Mouse (Mus musculus): ENCODE data around the gene Pigz. TPM values are rescaled to one million over a fixed set of nuclear protein-coding genes. Genes with fewer than 3 reads are reported as not detected.

The Pigz gene
- 1.0 and 1.2 TPM in 2 replicates for polyA plus RNA-seq (2016; fragmentation: Nextera tagmentation; extraction: Ambion mirVana)

GRCm38 (mm10) chr16:31933751-31934549 lies at the start of gene Pigz:
TSS of gene Pigz (plus strand) at chr16:31933851.
- H3K27me3 ChIP-seq (ENCODE audit: low read depth, poor library complexity, severe bottlenecking) = peaks cover 79% of the 10 kb centered on the region
- no peaks in the 10 kb centered on the region for H3K36me3 ChIP-seq
- 6% methylated on average over 42 of the region's 42 CpGs for WGBS
- no peaks in the 10 kb centered on the region for H3K9me3 ChIP-seq (replicated peaks)
- peak; percentile 60 for DNase-seq (ENCODE audit: low spot score)
- peak within 1 kb of the TSS; percentile 77 for H3K27ac ChIP-seq
- peak within 1 kb of the TSS; percentile 57 for H3K4me3 ChIP-seq
- peaks cover 23% of the 10 kb centered on the region for H3K4me1 ChIP-seq

GRCm38 (mm10) chr16:31883902-31884301 lies 49.7 kb upstream of the Pigz start:
- 5% methylated on average over 6 of the region's 6 CpGs for WGBS
- Histone ChIP-seq H3K27me3 (ENCODE audit: low read depth, poor library complexity, severe bottlenecking) (peaks cover 59% of the 10 kb centered on the region), H3K9me3 (replicated peaks) (no peaks in the 10 kb centered on the region), H3K36me3 (no peaks in the 10 kb centered on the region), H3K4me1 (peaks cover 28% of the 10 kb centered on the region), H3K4me3 (peak overlapping the region; percentile 26), H3K27ac (no peak overlapping the region; the same call in 1 of the 2 replicates)
- DNase-seq (ENCODE audit: low spot score) = peak; percentile 50

GRCm38 (mm10) chr16:31890907-31891306 lies 42.7 kb upstream of the Pigz start:
- H3K9me3 ChIP-seq (replicated peaks) = no peaks in the 10 kb centered on the region
- peaks cover 16% of the 10 kb centered on the region for H3K4me1 ChIP-seq
- 86% methylated on average over 7 of the region's 7 CpGs for WGBS
- no peaks in the 10 kb centered on the region for H3K36me3 ChIP-seq
- H3K27ac ChIP-seq = no peak overlapping the region
- no peak overlapping the region for H3K4me3 ChIP-seq
- no peak for DNase-seq (ENCODE audit: low spot score)
- H3K27me3 ChIP-seq (ENCODE audit: low read depth, poor library complexity, severe bottlenecking) = no peaks in the 10 kb centered on the region

- DNase-seq (ENCODE audit: low spot score) = no peak
- no peak overlapping the region for H3K4me3 ChIP-seq
- WGBS = 76% methylated on average over 5 of the region's 5 CpGs
- H3K9me3 ChIP-seq (replicated peaks) = no peaks in the 10 kb centered on the region
- peaks cover 34% of the 10 kb centered on the region for H3K4me1 ChIP-seq
- no peaks in the 10 kb centered on the region for H3K36me3 ChIP-seq
- H3K27me3 ChIP-seq (ENCODE audit: low read depth, poor library complexity, severe bottlenecking) = no peaks in the 10 kb centered on the region
- H3K27ac ChIP-seq = no peak overlapping the region
These were observed 40.1 kb upstream of the Pigz start for GRCm38 (mm10) chr16:31893396-31894141.

GRCm38 (mm10) chr16:31896971-31897774 lies 36.5 kb upstream of the Pigz start:
- no peaks in the 10 kb centered on the region for H3K27me3 ChIP-seq (ENCODE audit: low read depth, poor library complexity, severe bottlenecking)
- H3K4me3 ChIP-seq = peak overlapping the region; percentile 44
- no peaks in the 10 kb centered on the region for H3K36me3 ChIP-seq
- 0 out of 2 replicates have a peak, but pooled peaks cover 2% of the 10 kb centered on the region for H3K9me3 ChIP-seq (replicated peaks)
- peak; percentile 73 for DNase-seq (ENCODE audit: low spot score)
- peaks cover 35% of the 10 kb centered on the region for H3K4me1 ChIP-seq
- peak overlapping the region; percentile 65 for H3K27ac ChIP-seq
- 10% methylated on average over 29 of the region's 29 CpGs for WGBS

GRCm38 (mm10) chr16:31898546-31899326 lies 34.9 kb upstream of the Pigz start:
- DNase-seq (ENCODE audit: low spot score) = no peak
- WGBS = 83% methylated on average over 18 of the region's 18 CpGs
- Histone ChIP-seq H3K27ac (no peak overlapping the region), H3K36me3 (no peaks in the 10 kb centered on the region), H3K27me3 (ENCODE audit: low read depth, poor library complexity, severe bottlenecking) (no peaks in the 10 kb centered on the region), H3K4me1 (peaks cover 21% of the 10 kb centered on the region), H3K4me3 (no peak overlapping the region), H3K9me3 (replicated peaks) (0 out of 2 replicates have a peak, but pooled peaks cover 2% of the 10 kb centered on the region)

- 88% methylated on average over 1 of the region's 1 CpGs for WGBS
These were observed 31.8 kb upstream of the Pigz start for GRCm38 (mm10) chr16:31901886-31902285.

GRCm38 (mm10) chr16:31903239-31903638 lies 30.4 kb upstream of the Pigz start:
- H3K36me3 ChIP-seq = no peaks in the 10 kb centered on the region
- no peak overlapping the region for H3K4me3 ChIP-seq
- H3K4me1 ChIP-seq = peaks cover 17% of the 10 kb centered on the region
- no peak for DNase-seq (ENCODE audit: low spot score)
- 90% methylated on average over 8 of the region's 8 CpGs for WGBS
- peaks cover 7% of the 10 kb centered on the region; the same call in 1 of the 2 replicates for H3K27me3 ChIP-seq (ENCODE audit: low read depth, poor library complexity, severe bottlenecking)
- H3K9me3 ChIP-seq (replicated peaks) = 0 out of 2 replicates have a peak, but pooled peaks cover 2% of the 10 kb centered on the region
- no peak overlapping the region for H3K27ac ChIP-seq

More at GRCm38 (mm10) chr16:31901886-31902285, 31.8 kb upstream of the Pigz start:
- DNase-seq (ENCODE audit: low spot score) = no peak
- Histone ChIP-seq H3K36me3 (no peaks in the 10 kb centered on the region), H3K4me1 (peaks cover 25% of the 10 kb centered on the region), H3K4me3 (no peak overlapping the region), H3K27ac (no peak overlapping the region), H3K9me3 (replicated peaks) (0 out of 2 replicates have a peak, but pooled peaks cover 2% of the 10 kb centered on the region), H3K27me3 (ENCODE audit: low read depth, poor library complexity, severe bottlenecking) (peaks cover 7% of the 10 kb centered on the region; the same call in 1 of the 2 replicates)

- Histone ChIP-seq H3K4me3 (no peak overlapping the region), H3K9me3 (replicated peaks) (no peaks in the 10 kb centered on the region), H3K36me3 (no peaks in the 10 kb centered on the region), H3K27ac (no peak overlapping the region), H3K27me3 (ENCODE audit: low read depth, poor library complexity, severe bottlenecking) (peaks cover 7% of the 10 kb centered on the region; the same call in 1 of the 2 replicates), H3K4me1 (peaks cover 14% of the 10 kb centered on the region)
- 74% methylated on average over 4 of the region's 4 CpGs for WGBS
- no peak for DNase-seq (ENCODE audit: low spot score)
These were observed 28.3 kb upstream of the Pigz start for GRCm38 (mm10) chr16:31905331-31905730.

- Histone ChIP-seq H3K4me1 (peaks cover 14% of the 10 kb centered on the region), H3K36me3 (no peaks in the 10 kb centered on the region), H3K27ac (no peak overlapping the region), H3K27me3 (ENCODE audit: low read depth, poor library complexity, severe bottlenecking) (peaks cover 7% of the 10 kb centered on the region; the same call in 1 of the 2 replicates), H3K4me3 (peak overlapping the region; percentile 45), H3K9me3 (replicated peaks) (no peaks in the 10 kb centered on the region)
- WGBS = 35% methylated on average over 19 of the region's 20 CpGs
- DNase-seq (ENCODE audit: low spot score) = no peak
These were observed 27.5 kb upstream of the Pigz start for GRCm38 (mm10) chr16:31905891-31906825.

GRCm38 (mm10) chr16:31906896-31907295 lies 26.8 kb upstream of the Pigz start:
- Histone ChIP-seq H3K9me3 (replicated peaks) (no peaks in the 10 kb centered on the region), H3K4me1 (peaks cover 14% of the 10 kb centered on the region), H3K4me3 (peak overlapping the region; percentile 45), H3K27ac (no peak overlapping the region), H3K36me3 (no peaks in the 10 kb centered on the region), H3K27me3 (ENCODE audit: low read depth, poor library complexity, severe bottlenecking) (peaks cover 7% of the 10 kb centered on the region; the same call in 1 of the 2 replicates)
- WGBS = 7% methylated on average over 9 of the region's 9 CpGs
- DNase-seq (ENCODE audit: low spot score) = peak; percentile 48
